Mouse (Mus musculus) thymus, postnatal 4 days (tissue): ENCODE measurements at regions not wholly inside any gene's neighbourhood (a gene's known extent, or its start where the extent isn't known, plus 50 kb on each side); places are given as distances from the start of the nearest gene placed in this dataset.

Source experiments
- DNase-seq: peaks from one replicate; pipeline ENCODE4 v3.0.0; 2021

GRCm38 (mm10) chr4:10149911-10150310 is 724.4 kb upstream of the 2610301B20Rik start:
- no peak for DNase-seq

GRCm38 (mm10) chr4:10150501-10150900 is 723.8 kb upstream of the 2610301B20Rik start:
- peak; percentile 42 for DNase-seq

GRCm38 (mm10) chr4:10155705-10156390 is 718.5 kb upstream of the 2610301B20Rik start:
- no peak for DNase-seq

- no peak for DNase-seq
Observed at GRCm38 (mm10) chr4:10189896-10190295, 684.4 kb upstream of the 2610301B20Rik start.

- DNase-seq = no peak
Observed at GRCm38 (mm10) chr4:10197245-10197943, 676.9 kb upstream of the 2610301B20Rik start.

- no peak for DNase-seq
Observed at GRCm38 (mm10) chr4:10201835-10202234, 672.5 kb upstream of the 2610301B20Rik start.

- no peak for DNase-seq
Observed at GRCm38 (mm10) chr4:10204224-10204623, 670.1 kb upstream of the 2610301B20Rik start.

GRCm38 (mm10) chr4:10209324-10209923 is 664.9 kb upstream of the 2610301B20Rik start:
- DNase-seq = no peak

- no peak for DNase-seq
Observed at GRCm38 (mm10) chr4:10211303-10211702, 663.0 kb upstream of the 2610301B20Rik start.

GRCm38 (mm10) chr4:10235324-10235723 is 639.0 kb upstream of the 2610301B20Rik start:
- DNase-seq = no peak

- DNase-seq = no peak
Observed at GRCm38 (mm10) chr4:10242117-10242516, 632.2 kb upstream of the 2610301B20Rik start.

- no peak for DNase-seq
Observed at GRCm38 (mm10) chr4:10242909-10243308, 631.4 kb upstream of the 2610301B20Rik start.

- DNase-seq = no peak
Observed at GRCm38 (mm10) chr4:10254029-10254690, 620.1 kb upstream of the 2610301B20Rik start.

GRCm38 (mm10) chr4:10257537-10257936 is 616.8 kb upstream of the 2610301B20Rik start:
- DNase-seq = no peak

- DNase-seq = no peak
Observed at GRCm38 (mm10) chr4:10260351-10260750, 613.9 kb upstream of the 2610301B20Rik start.

- no peak for DNase-seq
Observed at GRCm38 (mm10) chr4:10265942-10266341, 608.4 kb upstream of the 2610301B20Rik start.

GRCm38 (mm10) chr4:10285562-10285961 is 588.7 kb upstream of the 2610301B20Rik start:
- no peak for DNase-seq

GRCm38 (mm10) chr4:10290326-10290725 is 584.0 kb upstream of the 2610301B20Rik start:
- DNase-seq = no peak

GRCm38 (mm10) chr4:10295012-10295530 is 579.2 kb upstream of the 2610301B20Rik start:
- DNase-seq = no peak

GRCm38 (mm10) chr4:10296220-10296619 is 578.1 kb upstream of the 2610301B20Rik start:
- no peak for DNase-seq

- no peak for DNase-seq
Observed at GRCm38 (mm10) chr4:10311886-10312285, 562.4 kb upstream of the 2610301B20Rik start.

GRCm38 (mm10) chr4:10315144-10315543 is 559.2 kb upstream of the 2610301B20Rik start:
- no peak for DNase-seq

- DNase-seq = no peak
Observed at GRCm38 (mm10) chr4:10315875-10316274, 558.4 kb upstream of the 2610301B20Rik start.
